Mouse (Mus musculus): ENCODE results near the gene Anp32e. TPM values are rescaled to one million over a fixed set of nuclear protein-coding genes. Genes with fewer than 3 reads are reported as not detected.
"Not testable (repeated sequence)": the region's sequence is repeated elsewhere in the genome, so short reads cannot be mapped to it uniquely, and the experiment has no call there.

Gene Anp32e
- polyA plus RNA-seq, 1 experiment from 2014 or later: 173 TPM

DNA sequence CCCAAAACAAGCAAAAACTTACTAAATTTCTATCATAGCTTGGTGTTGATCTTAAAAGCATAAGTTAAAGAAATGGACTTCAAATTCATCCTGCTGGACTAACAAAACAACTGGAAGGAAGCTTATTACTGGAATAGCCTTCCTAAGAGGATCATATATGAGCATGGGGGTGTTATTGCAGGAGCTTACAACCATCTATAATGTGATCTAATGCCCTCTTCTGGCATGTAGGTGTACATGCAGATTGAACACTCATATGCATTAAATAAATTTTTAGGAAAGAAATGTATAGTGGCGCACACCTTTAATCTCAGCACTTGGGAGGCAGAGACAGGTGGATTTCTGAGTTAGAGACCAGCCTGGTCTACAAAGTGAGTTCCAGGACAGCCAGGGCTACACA lies 30.8 kb downstream of the Anp32e start:
- no peak overlapping the region for H3K27ac ChIP-seq (replicated peaks)
- no peak for ATAC-seq (ENCODE audit: insufficient number of reproducible peaks, low FRiP score, low TSS enrichment, low read depth)
- H3K27me3 ChIP-seq: no peaks in the 10 kb centered on the region
- H3K4me3 ChIP-seq (replicated peaks): no peak overlapping the region
- 0 out of 2 replicates have a peak, but pooled peaks cover 3% of the 10 kb centered on the region for H3K4me1 ChIP-seq
- H3K36me3 ChIP-seq: no peaks in the 10 kb centered on the region
- H3K9ac ChIP-seq: no peak overlapping the region
- H3K4me2 ChIP-seq (replicated peaks): no peak overlapping the region
- no peaks in the 10 kb centered on the region for H3K9me3 ChIP-seq (replicated peaks)
- 94% methylated on average over 1 of the region's 1 CpGs for WGBS

DNA sequence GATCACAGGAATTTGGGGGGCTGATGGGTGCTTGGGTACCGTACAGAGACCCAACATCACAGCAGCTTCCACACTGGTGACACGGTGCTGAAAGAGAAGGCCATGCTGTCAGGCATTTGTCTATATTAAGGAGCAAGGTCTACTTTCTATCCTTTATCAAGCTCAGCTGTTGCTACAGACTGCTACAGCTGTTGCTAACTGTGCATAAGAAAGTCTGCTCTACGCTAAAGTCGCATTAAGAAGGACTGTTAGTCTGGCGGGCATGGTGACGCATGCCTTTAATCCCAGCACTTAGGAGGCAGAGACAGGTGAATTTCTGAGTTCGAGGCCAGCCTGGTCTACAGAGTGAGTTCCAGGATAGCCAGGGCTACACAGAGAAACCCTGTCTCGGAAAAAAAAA lies 33.1 kb downstream of the Anp32e start:
- H3K27ac ChIP-seq (replicated peaks); H3K9ac ChIP-seq; ATAC-seq (ENCODE audit: insufficient number of reproducible peaks, low FRiP score, low TSS enrichment, low read depth); H3K27me3 ChIP-seq; H3K4me3 ChIP-seq (replicated peaks); H3K4me2 ChIP-seq (replicated peaks); H3K36me3 ChIP-seq; H3K9me3 ChIP-seq (replicated peaks); H3K4me1 ChIP-seq: not testable (repeated sequence)
- WGBS: 70% methylated on average over 8 of the region's 8 CpGs

DNA sequence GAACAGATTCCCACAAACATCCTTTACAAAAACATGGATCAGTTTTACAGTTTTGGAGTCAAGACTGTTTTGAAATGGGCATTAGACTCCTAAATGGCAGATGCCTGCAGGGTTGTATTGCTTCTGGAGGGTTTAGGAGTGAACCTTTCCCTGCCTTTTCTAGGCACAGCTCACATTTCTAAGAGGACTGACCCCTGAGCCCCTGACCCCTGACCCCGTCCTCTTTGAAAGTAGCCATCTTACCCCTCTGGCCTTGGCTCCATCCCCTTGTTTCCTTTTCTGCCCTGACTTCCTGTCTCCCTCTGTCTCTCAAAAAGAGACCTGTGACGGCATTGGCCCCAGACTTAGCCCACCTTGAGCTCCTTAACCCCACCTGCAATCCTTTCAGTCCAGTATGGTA lies 34.2 kb downstream of the Anp32e start:
- no peaks in the 10 kb centered on the region for H3K9me3 ChIP-seq (replicated peaks)
- H3K36me3 ChIP-seq: no peaks in the 10 kb centered on the region
- no peak overlapping the region for H3K4me3 ChIP-seq (replicated peaks)
- no peak for ATAC-seq (ENCODE audit: insufficient number of reproducible peaks, low FRiP score, low TSS enrichment, low read depth)
- no peaks in the 10 kb centered on the region for H3K27me3 ChIP-seq
- H3K4me1 ChIP-seq: no peaks in the 10 kb centered on the region
- no peak overlapping the region for H3K4me2 ChIP-seq (replicated peaks)
- H3K27ac ChIP-seq (replicated peaks): no peak overlapping the region
- WGBS: 25% methylated on average over 2 of the region's 2 CpGs
- H3K9ac ChIP-seq: no peak overlapping the region

DNA sequence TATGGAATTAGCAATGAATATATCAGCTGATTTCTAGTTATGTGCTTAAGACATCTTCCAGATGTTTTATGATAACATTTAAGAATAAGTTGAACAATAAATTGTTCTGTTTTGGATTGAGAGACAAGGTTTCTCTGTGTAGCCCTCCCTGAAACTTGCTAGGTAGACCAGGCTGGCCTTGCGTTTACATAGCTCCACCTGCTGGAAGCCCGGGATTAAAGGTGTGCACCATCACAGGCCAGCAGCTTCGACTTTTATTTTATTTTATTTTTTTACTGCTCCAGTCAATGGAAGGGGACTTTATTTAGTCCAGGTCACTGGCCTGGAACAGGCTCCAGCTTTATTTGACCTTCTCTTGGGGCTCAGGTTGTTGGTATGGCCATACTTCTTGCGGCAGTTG lies 34.6 kb downstream of the Anp32e start:
- WGBS: 38% methylated on average over 4 of the region's 4 CpGs
- no peak overlapping the region for H3K27ac ChIP-seq (replicated peaks)
- ATAC-seq (ENCODE audit: insufficient number of reproducible peaks, low FRiP score, low TSS enrichment, low read depth): no peak
- no peaks in the 10 kb centered on the region for H3K9me3 ChIP-seq (replicated peaks)
- no peak overlapping the region for H3K4me2 ChIP-seq (replicated peaks)
- no peak overlapping the region for H3K4me3 ChIP-seq (replicated peaks)
- H3K27me3 ChIP-seq: no peaks in the 10 kb centered on the region
- no peaks in the 10 kb centered on the region for H3K4me1 ChIP-seq
- no peak overlapping the region for H3K9ac ChIP-seq
- no peaks in the 10 kb centered on the region for H3K36me3 ChIP-seq

DNA sequence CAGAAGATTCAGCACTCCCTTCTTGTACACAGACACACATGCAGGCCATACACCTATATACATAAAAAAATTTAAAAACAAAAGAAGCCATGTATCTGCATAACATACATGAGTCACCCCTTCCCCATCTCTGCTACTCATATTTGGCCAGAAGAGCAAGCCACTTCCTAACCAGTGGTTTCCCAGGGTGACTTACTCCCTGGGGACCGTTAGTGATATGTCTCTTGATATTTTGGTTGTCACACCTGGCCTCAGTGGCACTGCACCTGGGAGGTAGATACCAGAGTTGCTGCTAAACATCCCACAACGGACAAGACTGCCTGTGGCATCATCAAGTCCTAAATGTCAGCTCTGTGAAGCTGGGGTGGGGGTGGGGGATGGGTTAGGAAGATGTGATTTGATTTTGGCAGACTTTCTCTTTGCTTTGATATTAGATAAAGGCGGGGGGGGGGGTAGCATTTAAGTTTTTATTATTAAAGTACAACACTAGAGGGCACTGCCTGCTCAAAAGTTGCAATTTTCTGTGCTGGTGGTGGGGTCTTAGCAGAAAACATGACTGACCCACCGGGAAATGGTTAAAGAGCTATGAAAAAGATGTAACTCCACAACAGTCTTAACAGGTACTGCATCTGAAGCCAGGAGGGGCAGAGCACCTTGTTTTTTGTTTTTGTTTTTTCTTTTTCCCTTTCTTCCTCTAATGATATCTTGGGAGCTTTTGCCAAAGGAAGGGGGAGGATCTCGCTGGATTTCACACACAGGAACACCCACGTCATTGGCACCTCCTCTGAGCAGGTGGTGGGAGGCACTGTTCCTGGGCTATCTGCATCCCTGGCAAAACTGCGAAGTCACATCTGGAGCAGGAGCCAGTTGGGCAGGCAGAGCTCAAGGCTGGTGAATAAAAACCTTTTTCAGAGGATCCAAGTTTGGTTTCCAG lies 36.7 kb downstream of the Anp32e start:
- peak overlapping the region; percentile 13; the same call in 1 of the 2 replicates for H3K4me3 ChIP-seq (replicated peaks)
- H3K9ac ChIP-seq: no peak overlapping the region
- 11% methylated on average over 7 of the region's 7 CpGs for WGBS

DNA sequence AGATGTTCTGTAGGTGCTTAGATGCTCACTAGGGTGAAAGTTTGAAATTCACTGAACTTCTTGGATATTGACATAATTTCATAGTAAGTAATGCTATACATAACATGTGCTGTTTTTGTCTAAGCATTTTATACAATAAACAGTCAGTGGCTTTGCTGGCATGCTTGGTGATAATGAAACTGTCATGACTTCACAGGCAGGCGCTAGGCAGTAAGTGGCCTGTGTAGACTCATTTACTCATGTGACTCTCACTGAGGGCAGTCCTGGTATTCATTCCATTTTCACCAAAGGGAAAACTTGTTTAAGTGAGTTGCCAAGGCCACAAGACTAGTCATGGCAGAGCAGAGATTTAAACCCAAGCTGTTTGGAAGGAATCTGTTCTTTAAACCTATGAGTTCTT lies 40.2 kb downstream of the Anp32e start:
- H3K27ac ChIP-seq (replicated peaks): no peak overlapping the region
- H3K9me3 ChIP-seq (replicated peaks): no peaks in the 10 kb centered on the region
- H3K4me1 ChIP-seq: peaks cover 9% of the 10 kb centered on the region
- no peaks in the 10 kb centered on the region for H3K36me3 ChIP-seq
- H3K9ac ChIP-seq: no peak overlapping the region
- no peak for ATAC-seq (ENCODE audit: insufficient number of reproducible peaks, low FRiP score, low TSS enrichment, low read depth)
- H3K27me3 ChIP-seq: peaks cover 4% of the 10 kb centered on the region; the same call in 1 of the 2 replicates
- H3K4me3 ChIP-seq (replicated peaks): no peak overlapping the region
- WGBS: 77% methylated on average over 1 of the region's 1 CpGs
- H3K4me2 ChIP-seq (replicated peaks): no peak overlapping the region

More for the DNA sequence above, 36.7 kb downstream of the Anp32e start:
- Histone ChIP-seq H3K9me3 (replicated peaks) (no peaks in the 10 kb centered on the region), H3K4me1 (no peaks in the 10 kb centered on the region), H3K4me2 (replicated peaks) (peak overlapping the region; percentile 39), H3K27me3 (no peaks in the 10 kb centered on the region), H3K27ac (replicated peaks) (no peak overlapping the region), H3K36me3 (no peaks in the 10 kb centered on the region)
- no peak; the same call in 1 of the 2 replicates for ATAC-seq (ENCODE audit: insufficient number of reproducible peaks, low FRiP score, low TSS enrichment, low read depth)

DNA sequence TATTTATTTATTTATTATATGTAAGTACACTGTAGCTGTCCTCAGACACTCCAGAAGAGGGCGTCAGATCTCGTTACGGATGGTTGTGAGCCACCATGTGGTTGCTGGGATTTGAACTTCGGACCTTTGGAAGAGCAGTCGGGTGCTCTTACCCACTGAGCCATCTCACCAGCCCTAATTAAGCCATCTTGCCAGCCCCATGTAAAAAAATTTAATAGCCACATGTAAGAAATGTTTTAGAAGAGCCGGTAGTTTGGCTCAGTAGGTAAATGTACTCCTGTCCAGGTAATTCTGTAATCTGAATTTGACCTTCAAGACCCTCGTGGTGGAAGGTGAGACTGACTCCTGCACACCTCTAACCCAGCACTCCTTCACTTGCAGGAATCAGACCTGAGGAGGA lies 41.6 kb downstream of the Anp32e start:
- not testable (repeated sequence) for H3K9me3 ChIP-seq (replicated peaks); H3K27ac ChIP-seq (replicated peaks); ATAC-seq (ENCODE audit: insufficient number of reproducible peaks, low FRiP score, low TSS enrichment, low read depth); H3K4me3 ChIP-seq (replicated peaks); H3K4me2 ChIP-seq (replicated peaks); H3K9ac ChIP-seq; H3K4me1 ChIP-seq; H3K36me3 ChIP-seq; H3K27me3 ChIP-seq
- 60% methylated on average over 7 of the region's 7 CpGs for WGBS

DNA sequence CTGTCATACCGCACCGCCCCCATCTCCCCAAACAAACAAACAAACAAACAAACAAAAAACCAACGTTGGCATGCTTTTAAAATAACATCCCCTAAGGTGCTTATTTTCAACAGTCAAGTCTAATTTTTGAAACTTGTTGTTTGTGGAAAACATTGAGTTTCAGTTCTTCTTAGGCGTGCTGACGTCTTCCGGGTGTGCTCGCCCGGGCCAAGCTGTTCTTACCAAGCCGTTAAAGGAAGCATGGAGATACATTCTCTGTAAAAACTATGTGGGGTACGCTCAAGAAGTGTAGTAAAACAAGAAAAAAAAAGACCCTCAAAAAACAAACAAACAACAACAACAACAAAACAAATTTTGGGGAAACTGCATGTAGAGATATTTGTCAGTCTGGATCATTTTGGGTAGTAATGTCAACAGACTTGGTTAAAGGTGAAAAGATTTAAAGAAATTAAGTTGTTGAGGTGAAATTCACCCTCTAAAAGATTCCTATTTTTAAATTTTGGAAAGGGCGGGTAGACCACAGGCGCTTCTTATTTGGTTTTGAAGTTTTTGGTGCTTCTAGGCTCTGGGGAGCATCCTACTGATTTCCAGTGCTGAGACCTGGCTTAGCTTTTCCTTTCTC lies 43.3 kb downstream of the Anp32e start:
- Histone ChIP-seq H3K9me3 (replicated peaks) (no peaks in the 10 kb centered on the region), H3K36me3 (no peaks in the 10 kb centered on the region), H3K27me3 (peaks cover 4% of the 10 kb centered on the region; the same call in 1 of the 2 replicates), H3K27ac (replicated peaks) (peak overlapping the region; percentile 67; the same call in 1 of the 2 replicates), H3K4me1 (peaks cover 9% of the 10 kb centered on the region), H3K4me2 (replicated peaks) (peak overlapping the region; percentile 72), H3K4me3 (replicated peaks) (peak overlapping the region; percentile 38), H3K9ac (peak overlapping the region; percentile 28)
- WGBS: 55% methylated on average over 12 of the region's 12 CpGs
- ATAC-seq (ENCODE audit: insufficient number of reproducible peaks, low FRiP score, low TSS enrichment, low read depth): no peak

DNA sequence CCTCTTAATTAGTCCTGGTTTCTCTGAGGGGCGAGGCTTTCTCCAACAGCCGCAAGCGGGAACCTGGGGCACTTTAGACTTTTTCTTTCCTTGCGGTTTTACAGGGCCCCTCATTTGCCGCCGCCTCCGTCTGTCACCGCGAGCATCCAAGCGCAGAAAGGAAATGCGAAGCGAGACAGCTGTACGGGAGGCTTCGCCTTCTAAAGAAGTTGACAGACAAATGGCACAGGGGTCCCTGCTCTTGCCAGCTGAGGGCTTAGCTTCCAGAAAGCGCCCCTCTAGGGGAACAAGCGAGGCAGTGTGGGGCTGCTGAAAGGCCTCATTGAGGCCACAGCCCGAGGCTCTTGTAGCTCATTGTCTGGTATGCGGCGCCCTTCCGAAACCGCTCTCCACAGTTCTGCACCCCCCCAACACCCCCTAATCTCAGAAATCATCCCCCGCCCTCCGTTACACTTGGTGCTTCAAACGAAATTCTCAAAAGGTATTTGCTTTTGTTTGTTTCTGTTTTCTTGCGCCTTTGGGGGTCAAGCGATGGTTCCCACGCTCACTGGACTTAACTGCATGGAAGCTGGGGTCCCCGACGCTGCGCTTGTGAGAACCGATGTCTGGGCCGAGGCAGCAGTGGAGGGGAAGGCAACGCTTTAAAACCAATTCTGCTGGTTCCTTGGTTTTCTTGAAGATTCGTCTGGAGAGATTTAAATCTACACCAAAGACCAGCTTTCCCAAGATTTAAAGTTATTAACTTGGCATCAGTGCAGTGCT lies 44.0 kb downstream of the Anp32e start:
- Histone ChIP-seq H3K9ac (peak overlapping the region; percentile 28), H3K4me2 (replicated peaks) (peak overlapping the region; percentile 72), H3K4me3 (replicated peaks) (peak overlapping the region; percentile 38), H3K27ac (replicated peaks) (peak overlapping the region; percentile 67; the same call in 1 of the 2 replicates), H3K36me3 (no peaks in the 10 kb centered on the region), H3K9me3 (replicated peaks) (no peaks in the 10 kb centered on the region), H3K27me3 (peaks cover 4% of the 10 kb centered on the region; the same call in 1 of the 2 replicates), H3K4me1 (peaks cover 9% of the 10 kb centered on the region)
- ATAC-seq (ENCODE audit: insufficient number of reproducible peaks, low FRiP score, low TSS enrichment, low read depth): peak; percentile 69
- WGBS: 3% methylated on average over 34 of the region's 34 CpGs

DNA sequence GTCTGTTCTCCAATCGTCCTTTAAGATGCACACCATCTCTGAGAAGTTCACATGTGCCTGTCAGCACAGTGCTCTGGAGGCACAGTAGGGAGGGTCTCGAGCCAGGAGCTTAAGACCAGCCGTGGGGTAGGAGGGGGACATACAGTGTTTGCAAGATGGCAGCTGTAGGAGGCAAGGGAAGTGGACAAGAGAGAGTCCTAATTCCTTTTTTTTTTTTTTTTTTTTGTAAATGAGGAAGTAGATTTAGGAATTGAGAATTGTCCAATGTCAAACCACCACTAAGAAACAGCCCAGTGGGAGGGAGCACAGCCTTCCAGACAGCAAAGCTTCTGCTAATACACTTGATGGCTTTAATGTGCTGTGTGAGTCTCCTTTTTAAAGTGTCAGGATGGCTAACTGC lies 48.0 kb downstream of the Anp32e start:
- no peak overlapping the region for H3K9ac ChIP-seq
- no peak for ATAC-seq (ENCODE audit: insufficient number of reproducible peaks, low FRiP score, low TSS enrichment, low read depth)
- H3K9me3 ChIP-seq (replicated peaks): no peaks in the 10 kb centered on the region
- peaks cover 4% of the 10 kb centered on the region; the same call in 1 of the 2 replicates for H3K27me3 ChIP-seq
- H3K4me3 ChIP-seq (replicated peaks): no peak overlapping the region
- peaks cover 9% of the 10 kb centered on the region for H3K4me1 ChIP-seq
- 63% methylated on average over 3 of the region's 3 CpGs for WGBS
- no peaks in the 10 kb centered on the region for H3K36me3 ChIP-seq
- H3K27ac ChIP-seq (replicated peaks): no peak overlapping the region
- H3K4me2 ChIP-seq (replicated peaks): no peak overlapping the region

DNA sequence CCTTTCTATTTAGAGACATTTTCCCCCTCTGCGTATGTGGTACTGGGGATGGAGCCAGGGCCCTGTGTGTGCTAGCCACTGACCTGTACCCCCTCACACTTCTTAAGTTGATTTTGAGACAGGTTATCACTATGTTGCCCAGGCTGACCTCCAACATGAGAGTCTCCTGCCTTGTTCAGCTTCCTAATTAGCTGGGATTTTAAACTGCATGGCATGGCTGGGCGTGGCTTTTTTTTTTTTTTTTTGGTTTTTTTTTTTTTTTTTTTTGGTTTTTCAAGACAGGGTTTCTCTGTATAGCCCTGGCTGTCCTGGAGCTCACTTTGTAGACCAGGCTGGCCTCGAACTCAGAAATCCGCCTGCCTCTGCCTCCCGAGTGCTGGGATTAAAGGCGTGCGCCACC lies 48.5 kb downstream of the Anp32e start:
- not testable (repeated sequence) for H3K9me3 ChIP-seq (replicated peaks); ATAC-seq (ENCODE audit: insufficient number of reproducible peaks, low FRiP score, low TSS enrichment, low read depth); H3K4me3 ChIP-seq (replicated peaks); H3K27ac ChIP-seq (replicated peaks); H3K27me3 ChIP-seq; H3K4me1 ChIP-seq; H3K36me3 ChIP-seq; H3K4me2 ChIP-seq (replicated peaks); H3K9ac ChIP-seq
- 90% methylated on average over 7 of the region's 7 CpGs for WGBS

All from embryonic facial prominence, embryonic 15.5 days (tissue).